Mouse (Mus musculus): ENCODE measurements around the gene Nmrk1.
A peak's percentile ranks its signal among the peaks of the same experiment; 100 is the strongest.

Gene Nmrk1

GRCm38 (mm10) chr19:18617504-18617903 lies 14.2 kb upstream of the Nmrk1 start:
- DNase-seq (ENCODE audit: low read depth) = no peak

DNA sequence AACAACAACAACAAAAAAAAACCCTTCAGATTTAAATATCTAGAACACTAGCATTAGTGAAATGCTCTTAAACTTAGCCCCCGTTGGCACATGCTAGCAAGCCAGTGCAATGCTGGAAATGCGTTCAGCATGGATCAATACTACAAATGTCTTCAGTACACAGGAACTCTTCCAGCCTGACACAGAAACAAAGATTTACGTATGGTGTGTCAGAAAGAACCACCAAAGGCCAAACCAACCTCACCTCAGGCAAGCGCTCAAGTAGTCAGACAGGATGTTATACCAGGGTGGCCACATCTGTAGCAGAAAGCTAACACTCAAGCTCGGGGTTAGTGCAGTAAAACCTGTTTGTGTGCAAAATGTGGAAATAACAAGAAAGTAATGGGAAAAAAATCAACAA lies 12.7 kb upstream of the Nmrk1 start:
- peak; percentile 49 for DNase-seq (ENCODE audit: low read depth)

GRCm38 (mm10) chr19:18619691-18620090 lies 12.1 kb upstream of the Nmrk1 start:
- peak; percentile 53 for DNase-seq (ENCODE audit: low read depth)

DNA sequence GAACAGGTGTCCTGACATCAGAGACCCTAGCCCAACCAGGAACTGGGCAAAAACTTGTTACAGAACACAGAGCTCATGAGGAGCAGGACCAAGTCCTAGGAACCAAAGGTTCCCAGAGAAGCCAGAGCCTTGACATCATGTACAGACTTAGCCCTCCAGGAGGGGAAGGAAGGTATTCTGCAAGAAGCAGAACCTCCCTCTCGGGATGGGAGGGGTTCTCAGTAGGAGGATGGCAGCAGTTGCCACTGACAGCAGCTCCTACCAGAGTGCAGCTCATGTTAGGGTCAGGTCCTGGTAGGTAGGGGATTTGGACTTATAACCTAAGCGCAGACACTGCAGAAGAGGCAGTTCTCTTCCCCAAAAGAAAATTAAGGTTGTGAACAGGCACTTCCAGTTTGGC lies 7.9 kb upstream of the Nmrk1 start:
- DNase-seq (ENCODE audit: low read depth) = no peak

GRCm38 (mm10) chr19:18629589-18629988 lies 2.2 kb upstream of the Nmrk1 start:
- DNase-seq (ENCODE audit: low read depth) = no peak

- DNase-seq (ENCODE audit: low read depth) = peak; percentile 89
Observed at GRCm38 (mm10) chr19:18630221-18631119, 1.3 kb upstream of the Nmrk1 start.

GRCm38 (mm10) chr19:18631161-18631643 lies 548 bp upstream of the Nmrk1 start:
- DNase-seq (ENCODE audit: low read depth) = peak; percentile 77

GRCm38 (mm10) chr19:18632231-18633185 lies 758 bp downstream of the Nmrk1 start:
- DNase-seq (ENCODE audit: low read depth) = no peak

GRCm38 (mm10) chr19:18637954-18638353 lies 6.2 kb downstream of the Nmrk1 start:
- DNase-seq (ENCODE audit: low read depth) = no peak

DNA sequence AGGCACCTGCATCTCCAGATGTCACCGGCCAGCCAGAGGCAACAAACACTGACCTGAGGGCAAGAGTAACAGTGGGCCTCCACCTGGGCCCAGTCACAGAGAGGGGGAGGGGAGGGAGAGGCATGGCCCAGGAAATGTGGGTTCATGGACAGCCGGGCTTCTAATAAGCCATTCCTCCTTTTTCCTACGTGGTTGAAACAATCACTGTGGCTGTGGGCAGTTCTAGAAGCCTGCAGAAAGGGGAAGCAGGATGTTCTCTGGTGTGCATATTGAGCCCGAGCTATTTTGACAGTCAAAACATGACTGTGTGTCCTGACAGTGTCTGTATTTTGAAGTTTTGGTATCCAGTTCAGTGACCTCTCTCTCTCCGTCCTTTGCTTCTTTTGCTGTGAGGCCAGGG lies 7.2 kb downstream of the Nmrk1 start:
- DNase-seq (ENCODE audit: low read depth) = no peak

- DNase-seq (ENCODE audit: low read depth) = peak; percentile 22
Observed at GRCm38 (mm10) chr19:18639552-18639951, 7.8 kb downstream of the Nmrk1 start.

DNA sequence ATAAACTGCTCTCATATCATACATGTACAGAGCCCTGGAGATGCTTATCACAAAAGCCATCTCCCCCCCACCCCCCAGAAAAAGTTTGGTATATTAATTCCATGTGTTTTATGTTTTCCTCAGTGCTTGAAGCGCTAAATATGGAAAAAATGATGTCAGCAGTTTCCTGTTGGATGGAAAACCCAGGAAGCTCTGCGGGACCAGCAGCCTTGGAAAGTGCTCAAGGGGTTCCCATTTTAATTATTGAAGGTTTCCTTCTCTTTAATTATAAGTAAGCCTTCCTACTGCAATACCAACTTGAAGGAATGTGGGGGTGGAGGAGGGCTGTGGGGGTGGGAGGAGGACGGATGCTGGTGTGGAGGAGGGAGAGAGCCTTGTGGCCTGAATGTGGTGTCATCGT lies 9.3 kb downstream of the Nmrk1 start:
- no peak for DNase-seq (ENCODE audit: low read depth)

- DNase-seq (ENCODE audit: low read depth) = no peak
Observed at GRCm38 (mm10) chr19:18643411-18643810, 11.7 kb downstream of the Nmrk1 start.

GRCm38 (mm10) chr19:18644084-18644483 lies 12.3 kb downstream of the Nmrk1 start:
- peak; percentile 52 for DNase-seq (ENCODE audit: low read depth)

GRCm38 (mm10) chr19:18646397-18646796 lies 14.6 kb downstream of the Nmrk1 start:
- DNase-seq (ENCODE audit: low read depth) = peak; percentile 83

- DNase-seq (ENCODE audit: low read depth) = peak; percentile 69
Observed at GRCm38 (mm10) chr19:18646853-18647420, 15.2 kb downstream of the Nmrk1 start.

GRCm38 (mm10) chr19:18647775-18648557 lies 16.2 kb downstream of the Nmrk1 start:
- no peak for DNase-seq (ENCODE audit: low read depth)

GRCm38 (mm10) chr19:18648558-18648945 lies 16.8 kb downstream of the Nmrk1 start:
- no peak for DNase-seq (ENCODE audit: low read depth)

GRCm38 (mm10) chr19:18649955-18650354 lies 18.2 kb downstream of the Nmrk1 start:
- no peak for DNase-seq (ENCODE audit: low read depth)

- no peak for DNase-seq (ENCODE audit: low read depth)
Observed at GRCm38 (mm10) chr19:18650473-18650872, 18.7 kb downstream of the Nmrk1 start.

DNA sequence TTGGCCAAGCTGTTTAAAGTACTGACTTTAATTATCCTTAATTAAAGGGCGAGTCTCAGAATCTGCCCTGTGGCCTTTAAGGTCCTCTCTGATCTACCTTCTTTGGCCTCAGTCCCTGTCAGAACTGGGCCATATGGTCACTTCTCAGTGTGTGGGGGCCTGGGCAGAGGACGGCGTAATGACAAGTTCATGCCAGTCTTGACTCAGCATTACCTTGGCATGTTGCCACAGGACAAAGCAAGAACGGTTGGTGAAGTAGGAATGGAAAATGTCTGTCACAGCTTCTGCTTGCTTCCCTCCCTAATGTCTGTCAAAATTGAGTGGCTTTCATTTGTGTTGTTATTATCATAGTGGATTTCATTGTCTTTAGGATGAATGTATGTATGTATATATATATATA lies 20.8 kb downstream of the Nmrk1 start:
- peak; percentile 84 for DNase-seq (ENCODE audit: low read depth)
